Mouse (Mus musculus) right cerebral cortex, postnatal 14 days (tissue): ENCODE measurements around the gene Gm9999.

Experiments
- DNase-seq: peaks from one replicate; pipeline ENCODE4 v3.0.0; 2022

Gm9999 gene

DNA sequence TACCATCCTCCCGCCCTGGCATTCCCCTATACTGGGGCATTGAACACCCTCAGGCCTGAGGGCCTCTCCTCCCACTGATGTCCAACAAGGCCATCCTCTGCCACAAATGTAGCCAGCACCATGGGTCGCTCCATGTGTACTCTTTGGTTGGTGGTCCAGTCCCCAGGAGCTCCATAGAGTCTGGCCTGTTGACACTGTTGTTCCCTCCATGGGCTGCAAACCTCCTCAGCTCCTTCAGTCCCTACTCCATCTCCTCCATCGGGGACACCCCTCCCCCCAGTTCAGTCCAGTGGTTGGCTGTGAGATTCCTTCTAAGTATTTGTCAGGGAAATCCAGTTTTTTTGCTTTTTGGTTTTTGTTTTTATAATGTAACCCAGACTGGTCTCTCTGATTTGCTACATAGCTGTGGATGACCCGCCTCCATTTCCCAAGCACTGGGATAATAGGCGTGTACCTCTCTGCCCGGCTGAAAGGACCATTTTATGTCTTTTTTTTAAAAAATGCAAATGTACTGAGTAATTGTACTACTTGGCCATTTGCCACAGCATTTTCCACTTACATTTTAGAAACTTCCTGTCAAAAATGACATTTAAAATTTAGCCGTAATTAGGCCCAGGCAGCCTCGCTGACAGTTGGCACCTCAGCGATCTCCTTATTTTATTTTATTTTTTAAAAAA lies 47.3 kb downstream of the Gm9999 start:
- DNase-seq, result no peak

GRCm38 (mm10) chr7:47031371-47031770 lies 48.0 kb downstream of the Gm9999 start:
- DNase-seq, result no peak

DNA sequence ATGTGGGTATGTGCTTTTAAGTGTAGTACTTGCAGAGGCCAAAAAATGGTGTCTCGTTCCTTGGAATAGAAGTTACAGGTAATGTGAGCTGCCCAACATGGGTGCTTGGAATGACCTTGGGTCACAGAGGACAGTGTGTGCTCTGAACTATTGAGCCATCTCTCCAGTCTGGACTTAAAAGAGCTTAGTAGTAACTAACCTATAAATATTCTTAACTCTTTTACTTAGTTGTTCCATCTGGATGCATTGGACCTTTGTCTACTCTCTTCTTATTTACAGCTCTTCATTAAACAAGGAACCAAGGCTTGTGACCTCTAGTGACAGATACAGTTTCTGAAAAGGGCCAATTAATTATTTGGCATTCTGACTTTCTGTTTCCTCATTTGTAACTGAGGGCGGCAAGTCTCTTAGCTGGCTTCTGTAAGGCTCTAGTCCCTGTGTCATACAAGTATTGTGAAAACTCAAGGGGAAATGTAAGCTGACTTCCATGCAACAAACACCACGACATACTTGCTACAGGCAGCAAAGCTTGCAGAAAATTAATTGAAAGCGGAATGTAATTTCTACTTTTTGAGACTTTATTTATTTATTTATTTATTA lies 51.5 kb downstream of the Gm9999 start:
- no peak for DNase-seq

DNA sequence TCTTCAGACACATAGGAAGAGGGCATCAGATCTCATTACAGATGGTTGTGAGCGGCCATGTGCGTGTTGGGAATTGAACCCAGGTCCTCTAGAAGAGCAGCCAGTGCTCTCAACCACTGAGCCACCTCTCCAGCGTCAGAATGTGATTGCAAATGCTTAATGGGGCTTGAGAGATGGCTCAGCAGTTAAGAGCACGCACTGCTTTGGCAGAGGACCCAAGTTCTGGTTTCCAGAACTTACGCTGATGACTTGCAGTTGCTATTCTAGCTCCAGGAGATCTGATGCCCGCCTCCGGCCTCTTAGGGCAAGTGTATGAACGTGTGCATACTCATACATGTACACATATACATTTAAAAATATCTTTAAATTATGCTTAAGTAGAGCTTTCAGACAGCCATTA lies 52.0 kb downstream of the Gm9999 start:
- DNase-seq, result no peak
